Mouse (Mus musculus) neural tube, embryonic 11.5 days (tissue): ENCODE measurements at regions not wholly inside any gene's neighbourhood (a gene's known extent, or its start where the extent isn't known, plus 50 kb on each side); places are given as distances from the start of the nearest gene placed in this dataset.

Experiments used
- ATAC-seq: fragments of 200-750 bp; cut with Nextera tagmentation; 2 replicates; pipeline ENCODE4 v1.8.0; 2017; ENCODE audit warnings: moderate number of reproducible peaks, mild to moderate bottlenecking, moderate TSS enrichment, moderate library complexity; ENCODE audit not compliant: insufficient read depth, low FRiP score, low TSS enrichment
- DNase-seq: peaks from one replicate; pipeline ENCODE4 v3.0.0-alpha.2; 2015; ENCODE audit warnings: low spot score
- H3K27ac ChIP-seq: fragments of 300-500 bp; sonication (generic); 2 replicates; pipeline ENCODE4 v1.5.1; 2014; ENCODE audit warnings: low read depth, mild to moderate bottlenecking, low read length
- H3K27me3 ChIP-seq: fragments of 300-500 bp; sonication (generic); 2 replicates; pipeline ENCODE4 v1.6.1; 2014; ENCODE audit warnings: mild to moderate bottlenecking, low read length, mixed read lengths; ENCODE audit not compliant: control insufficient read depth, insufficient read depth
- H3K36me3 ChIP-seq: fragments of 300-500 bp; sonication (generic); 2 replicates; pipeline ENCODE4 v1.6.1; 2014; ENCODE audit warnings: mild to moderate bottlenecking, low read length, moderate library complexity, mixed read lengths; ENCODE audit not compliant: control insufficient read depth, insufficient read depth
- H3K4me1 ChIP-seq: fragments of 300-500 bp; sonication (generic); 2 replicates; pipeline ENCODE4 v1.6.1; 2014; ENCODE audit warnings: low read length, mixed read lengths; ENCODE audit not compliant: control insufficient read depth, insufficient read depth
- H3K4me2 ChIP-seq: fragments of 300-500 bp; sonication (generic); 2 replicates; pipeline ENCODE4 v1.6.1; 2014; ENCODE audit warnings: low read depth, mild to moderate bottlenecking, moderate library complexity
- H3K4me3 ChIP-seq: fragments of 300-500 bp; sonication (generic); 2 replicates; pipeline ENCODE4 v1.5.1; 2014; ENCODE audit warnings: low read depth, low read length
- H3K9ac ChIP-seq: fragments of 300-500 bp; sonication (generic); 2 replicates; pipeline ENCODE4 v1.6.1; 2014; ENCODE audit warnings: mild to moderate bottlenecking, low read length
- H3K9me3 ChIP-seq: fragments of 300-500 bp; sonication (generic); 2 replicates; pipeline ENCODE4 v1.6.1; 2016; ENCODE audit warnings: low read length; ENCODE audit not compliant: control insufficient read depth
- WGBS: fragments of 180-500 bp; shearing (Covaris S2); extraction: QIAGEN DNeasy Blood & Tissue Kit; methylation state at CpG from one replicate; pipeline ENCODE4 v1.1.7; 2014; 5-methylcytosine and 5-hydroxymethylcytosine counted together

DNA sequence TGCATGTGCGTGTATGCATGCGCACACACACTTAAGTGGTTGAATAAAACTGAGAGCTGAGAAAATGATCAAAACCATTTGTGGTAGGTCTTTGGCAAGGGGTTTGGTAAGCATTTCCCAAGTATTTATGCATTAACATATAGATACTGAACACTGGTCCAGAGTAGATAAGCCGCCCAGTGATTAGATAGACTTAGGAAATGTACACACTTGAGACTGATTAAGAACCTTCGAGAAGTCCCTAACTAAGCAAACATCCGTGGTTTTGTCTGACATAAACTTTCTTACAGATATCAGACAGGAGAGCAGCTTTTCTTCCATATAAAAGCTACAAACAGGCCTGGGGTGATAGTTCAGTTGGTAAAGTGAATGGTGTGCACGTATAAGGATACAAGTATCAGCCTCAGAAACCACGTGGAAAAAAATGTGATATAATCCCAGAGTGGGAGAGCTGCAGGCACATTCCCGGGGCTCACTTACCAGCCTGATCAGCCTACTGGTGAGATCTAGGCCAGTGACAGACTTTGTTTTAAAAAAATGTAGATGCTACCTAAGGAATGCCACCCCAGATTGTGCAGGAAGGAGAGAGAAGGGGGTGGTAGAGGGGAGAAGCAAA lies 252.3 kb upstream of the Xrcc4 start:
- 91% methylated on average over 8 of the region's 8 CpGs for WGBS
- Histone ChIP-seq H3K36me3 (no peaks in the 10 kb centered on the region), H3K27me3 (no peaks in the 10 kb centered on the region), H3K27ac (no peak overlapping the region), H3K4me1 (no peaks in the 10 kb centered on the region), H3K9ac (no peak overlapping the region), H3K4me3 (no peak overlapping the region), H3K9me3 (no peaks in the 10 kb centered on the region), H3K4me2 (no peak overlapping the region)
- ATAC-seq (no peak), DNase-seq (no peak)

DNA sequence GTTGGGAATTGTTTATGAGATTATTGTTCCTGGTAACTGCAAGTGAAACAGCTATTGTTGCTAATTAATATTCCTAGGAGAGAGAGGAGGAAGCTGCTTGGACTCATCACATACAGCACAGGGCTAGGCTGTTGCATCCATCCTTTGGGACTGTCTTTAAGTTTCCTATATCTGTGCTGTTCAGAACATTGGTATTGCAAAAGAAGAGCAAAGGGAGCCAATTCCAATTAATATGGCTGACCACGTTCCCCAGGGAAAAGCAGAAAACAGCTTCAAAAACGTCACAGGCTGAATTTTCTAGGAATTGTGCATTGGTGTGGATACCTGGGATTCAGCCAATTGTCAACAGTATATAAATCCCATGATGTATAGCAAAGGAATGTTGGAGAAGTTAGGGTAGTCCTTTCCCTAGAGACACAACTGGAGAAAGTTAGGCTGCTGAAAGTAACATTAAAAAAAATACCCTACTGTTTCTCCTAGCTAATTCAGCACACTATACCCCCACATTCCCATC lies 251.3 kb upstream of the Xrcc4 start:
- Histone ChIP-seq H3K27ac (no peak overlapping the region), H3K27me3 (no peaks in the 10 kb centered on the region), H3K4me3 (no peak overlapping the region), H3K4me2 (no peak overlapping the region), H3K9ac (no peak overlapping the region), H3K4me1 (no peaks in the 10 kb centered on the region), H3K9me3 (no peaks in the 10 kb centered on the region), H3K36me3 (no peaks in the 10 kb centered on the region)
- ATAC-seq = no peak
- DNase-seq = no peak
- WGBS = 59% methylated on average over 2 of the region's 2 CpGs

DNA sequence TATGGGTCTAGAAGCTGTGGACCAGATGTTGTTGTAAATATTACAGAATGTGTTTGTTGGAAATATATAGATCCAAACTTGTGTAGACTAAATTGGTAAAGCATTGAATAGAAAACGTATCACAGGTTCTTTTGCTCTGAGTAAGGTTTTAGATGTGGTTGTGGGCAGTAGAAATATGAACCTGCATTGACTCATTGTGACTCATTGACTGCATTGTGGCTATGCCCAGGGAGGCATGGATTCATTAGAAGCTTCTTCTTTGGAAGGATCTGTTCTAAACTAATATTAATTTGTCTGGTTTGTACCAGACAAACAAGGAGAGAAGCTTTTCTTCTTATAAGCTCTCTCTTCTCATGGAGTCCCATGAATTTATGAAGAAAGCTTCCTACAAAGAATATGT lies 248.2 kb upstream of the Xrcc4 start:
- no peak overlapping the region for H3K9ac ChIP-seq
- no peak overlapping the region for H3K4me2 ChIP-seq
- H3K36me3 ChIP-seq = no peaks in the 10 kb centered on the region
- H3K9me3 ChIP-seq = no peaks in the 10 kb centered on the region
- no peaks in the 10 kb centered on the region for H3K27me3 ChIP-seq
- 82% methylated on average over 1 of the region's 1 CpGs for WGBS
- no peaks in the 10 kb centered on the region for H3K4me1 ChIP-seq
- no peak for DNase-seq
- no peak for ATAC-seq
- H3K27ac ChIP-seq = no peak overlapping the region
- H3K4me3 ChIP-seq = no peak overlapping the region

DNA sequence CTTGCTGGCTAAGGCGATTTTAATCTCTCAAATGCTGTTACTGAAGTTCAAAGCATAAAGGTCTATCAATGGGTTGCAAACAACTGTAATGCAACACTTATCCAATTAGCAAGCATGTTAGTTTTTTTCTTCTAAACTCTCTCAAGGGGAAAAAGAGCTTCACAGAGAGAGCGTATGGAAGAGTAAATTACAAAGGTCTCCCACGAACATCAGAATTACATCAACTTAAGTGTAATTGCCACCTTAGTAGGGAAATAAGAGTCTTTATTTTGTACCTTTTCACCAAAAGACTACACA lies 246.3 kb upstream of the Xrcc4 start:
- Histone ChIP-seq H3K27me3 (no peaks in the 10 kb centered on the region), H3K4me2 (no peak overlapping the region), H3K9me3 (no peaks in the 10 kb centered on the region), H3K9ac (no peak overlapping the region), H3K4me3 (no peak overlapping the region), H3K4me1 (no peaks in the 10 kb centered on the region), H3K36me3 (no peaks in the 10 kb centered on the region), H3K27ac (no peak overlapping the region)
- DNase-seq (no peak), ATAC-seq (no peak)
- WGBS = 76% methylated on average over 3 of the region's 3 CpGs

DNA sequence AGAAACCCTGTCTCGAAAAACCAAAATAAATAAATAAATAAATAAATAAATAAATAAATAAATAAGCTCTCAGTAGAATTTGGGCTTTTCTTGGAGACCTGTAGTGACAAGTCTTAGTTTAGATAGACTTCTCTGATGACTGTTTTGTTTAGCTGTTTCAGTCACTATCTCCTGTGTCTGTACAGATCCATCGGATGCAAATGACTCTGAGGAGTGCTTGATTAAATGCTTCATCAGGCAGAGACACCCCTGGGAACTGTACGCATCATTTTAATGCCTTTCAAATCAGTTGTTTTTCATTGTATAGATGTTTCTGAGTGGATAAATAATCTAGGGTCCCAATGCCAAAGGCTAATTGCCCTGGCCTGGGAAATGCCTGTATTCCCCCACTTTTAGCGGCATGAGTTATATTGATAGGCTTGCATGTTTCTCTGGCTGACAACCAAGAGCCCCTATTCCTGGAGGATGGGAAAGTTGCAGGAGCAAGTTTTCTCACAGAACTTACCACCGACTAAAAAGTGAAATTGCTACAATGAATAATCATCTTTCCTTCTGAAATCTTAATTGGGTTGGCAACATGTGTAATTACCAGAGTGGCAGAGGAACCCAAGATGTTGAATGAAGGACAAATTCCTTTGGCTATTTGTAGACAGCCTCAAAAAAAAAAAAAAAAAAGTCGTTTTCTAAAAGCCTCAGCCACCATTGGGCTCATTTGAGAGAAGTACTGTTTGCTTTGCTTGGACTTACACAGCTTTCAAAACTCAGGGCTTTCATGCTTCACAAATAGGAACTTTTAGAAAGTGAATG lies 245.7 kb upstream of the Xrcc4 start:
- no peak overlapping the region for H3K27ac ChIP-seq
- no peak overlapping the region for H3K9ac ChIP-seq
- DNase-seq (no peak), ATAC-seq (no peak)
- H3K27me3 ChIP-seq = no peaks in the 10 kb centered on the region
- H3K36me3 ChIP-seq = no peaks in the 10 kb centered on the region
- no peak overlapping the region for H3K4me2 ChIP-seq
- WGBS = 73% methylated on average over 6 of the region's 6 CpGs
- H3K4me3 ChIP-seq = no peak overlapping the region
- no peaks in the 10 kb centered on the region for H3K9me3 ChIP-seq
- H3K4me1 ChIP-seq = no peaks in the 10 kb centered on the region

DNA sequence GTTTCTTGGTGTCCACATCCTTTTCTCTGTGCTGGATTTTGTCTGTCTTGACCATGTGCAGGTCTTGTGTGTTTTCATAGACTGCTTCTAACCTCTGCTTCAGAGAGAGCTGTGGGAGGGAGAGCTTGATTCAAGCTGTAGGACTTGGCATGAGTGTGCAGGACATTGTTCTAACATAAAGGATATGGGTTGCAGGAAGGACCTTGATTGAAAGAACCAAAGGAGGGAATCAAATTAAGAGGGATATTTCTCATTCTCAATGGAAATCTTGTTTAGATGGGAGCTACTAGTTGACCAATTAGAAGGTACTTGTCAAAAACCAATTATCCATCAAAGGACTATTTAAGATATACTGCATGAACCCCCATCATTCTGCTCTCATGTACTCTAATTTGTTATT lies 244.9 kb upstream of the Xrcc4 start:
- no peaks in the 10 kb centered on the region for H3K36me3 ChIP-seq
- DNase-seq (no peak), ATAC-seq (no peak)
- no peak overlapping the region for H3K4me2 ChIP-seq
- H3K9me3 ChIP-seq = no peaks in the 10 kb centered on the region
- no peak overlapping the region for H3K4me3 ChIP-seq
- H3K4me1 ChIP-seq = no peaks in the 10 kb centered on the region
- no peak overlapping the region for H3K9ac ChIP-seq
- no peak overlapping the region for H3K27ac ChIP-seq
- H3K27me3 ChIP-seq = no peaks in the 10 kb centered on the region

DNA sequence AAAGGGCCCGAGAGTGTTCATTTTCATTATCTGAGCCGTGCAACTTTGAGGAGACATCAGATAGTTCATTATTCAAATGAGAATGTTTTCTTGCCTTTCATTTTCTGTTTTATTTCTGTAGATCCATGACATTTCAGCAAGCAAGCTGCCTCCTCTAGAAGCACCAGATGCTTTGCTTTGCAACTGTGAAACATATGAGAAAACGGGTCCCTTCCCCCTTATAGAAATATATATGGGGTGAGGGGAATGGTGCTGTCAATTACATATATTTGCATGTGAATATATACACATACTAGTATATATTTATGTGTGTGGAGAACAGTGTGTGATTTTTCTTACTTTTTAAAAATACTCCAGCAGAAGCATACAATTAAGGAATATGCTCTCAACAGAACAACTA lies 235.8 kb upstream of the Xrcc4 start:
- Histone ChIP-seq H3K4me2 (no peak overlapping the region), H3K27ac (no peak overlapping the region), H3K27me3 (no peaks in the 10 kb centered on the region), H3K4me3 (no peak overlapping the region), H3K36me3 (no peaks in the 10 kb centered on the region), H3K9ac (no peak overlapping the region), H3K4me1 (no peaks in the 10 kb centered on the region), H3K9me3 (no peaks in the 10 kb centered on the region)
- DNase-seq (no peak), ATAC-seq (no peak)
- WGBS = 84% methylated on average over 3 of the region's 3 CpGs

DNA sequence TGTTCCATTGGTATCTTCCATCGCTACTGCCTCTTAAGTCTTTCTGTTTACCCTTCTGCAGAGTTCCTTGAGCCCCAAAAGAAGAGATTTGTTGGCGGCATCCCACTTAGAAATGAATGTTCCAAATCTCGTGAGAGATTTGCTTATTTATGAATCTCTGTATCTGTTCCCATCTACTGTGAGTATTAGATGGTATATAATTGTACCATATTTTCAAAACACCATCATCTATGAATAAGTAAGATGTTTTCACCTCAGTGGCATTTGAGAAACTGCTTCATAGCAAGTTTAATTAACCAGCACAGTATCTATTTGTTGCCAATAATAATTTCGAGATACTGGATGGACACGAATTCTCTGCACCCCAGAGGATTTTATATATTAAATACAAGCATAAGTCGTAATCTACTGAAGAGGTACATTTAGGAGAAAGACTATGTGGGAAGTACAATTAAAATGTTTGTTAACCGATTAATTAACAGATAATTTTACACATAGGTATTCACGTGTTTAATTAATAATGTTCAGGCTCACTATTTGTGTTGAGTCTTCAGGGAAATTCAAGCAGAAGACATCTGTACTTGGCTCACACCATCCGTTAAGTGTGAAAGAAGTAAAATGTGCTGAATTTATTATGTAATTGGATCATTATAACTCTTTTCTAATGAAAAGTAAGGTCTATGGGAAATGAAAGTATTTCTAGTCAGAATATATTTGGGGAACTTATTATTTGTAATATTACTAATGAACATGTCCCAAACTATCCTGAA lies 224.0 kb upstream of the Xrcc4 start:
- DNase-seq (no peak), ATAC-seq (no peak)
- H3K9ac ChIP-seq = no peak overlapping the region
- H3K27ac ChIP-seq = no peak overlapping the region
- H3K36me3 ChIP-seq = no peaks in the 10 kb centered on the region
- H3K4me3 ChIP-seq = no peak overlapping the region
- H3K4me2 ChIP-seq = no peak overlapping the region
- WGBS = 91% methylated on average over 9 of the region's 9 CpGs
- H3K9me3 ChIP-seq = no peaks in the 10 kb centered on the region
- no peaks in the 10 kb centered on the region for H3K27me3 ChIP-seq
- H3K4me1 ChIP-seq = no peaks in the 10 kb centered on the region

DNA sequence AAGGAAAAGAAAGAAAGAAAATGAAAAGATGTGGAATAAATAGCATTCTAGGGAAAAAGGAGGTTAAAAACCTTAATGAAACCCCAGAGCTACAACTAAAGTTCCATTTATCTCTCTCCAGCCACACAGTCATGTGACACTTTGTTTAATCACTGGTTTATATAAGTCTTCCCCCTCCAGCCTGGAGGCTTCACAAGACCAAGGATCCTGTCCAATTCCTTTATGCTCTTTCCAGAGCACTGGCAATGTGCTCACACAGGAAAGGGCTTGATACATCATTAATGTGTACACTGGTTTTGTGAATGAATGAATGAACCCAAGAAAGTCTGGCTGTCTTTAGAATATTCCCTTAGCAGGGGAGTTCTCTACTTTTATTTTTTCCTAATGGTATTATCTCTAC lies 221.1 kb upstream of the Xrcc4 start:
- H3K4me1 ChIP-seq = no peaks in the 10 kb centered on the region
- H3K9ac ChIP-seq = no peak overlapping the region
- no peak for DNase-seq
- no peak overlapping the region for H3K4me2 ChIP-seq
- no peak for ATAC-seq
- H3K27ac ChIP-seq = no peak overlapping the region
- H3K9me3 ChIP-seq = no peaks in the 10 kb centered on the region
- H3K27me3 ChIP-seq = no peaks in the 10 kb centered on the region
- H3K36me3 ChIP-seq = no peaks in the 10 kb centered on the region
- no peak overlapping the region for H3K4me3 ChIP-seq
